Mouse (Mus musculus) hindbrain, embryonic 10.5 days (tissue): ENCODE data around the gene Rpl23. TPM values are rescaled to one million over a fixed set of nuclear protein-coding genes. Genes with fewer than 3 reads are reported as not detected.

ENCODE experiments used
- DNase-seq: peaks from one replicate; pipeline ENCODE4 v3.0.0-alpha.2; 2017; ENCODE audit warnings: low spot score
- H3K27ac ChIP-seq: fragments of 300-500 bp; sonication (generic); 2 replicates; pipeline ENCODE4 v1.5.1; 2016; ENCODE audit warnings: mild to moderate bottlenecking, moderate library complexity
- H3K27me3 ChIP-seq: fragments of 300-500 bp; sonication (generic); 2 replicates; pipeline ENCODE4 v1.6.1; 2016; ENCODE audit warnings: mild to moderate bottlenecking; ENCODE audit not compliant: poor library complexity, insufficient read depth, severe bottlenecking
- H3K36me3 ChIP-seq: fragments of 300-500 bp; sonication (generic); 2 replicates; pipeline ENCODE4 v1.6.1; 2016; ENCODE audit warnings: mild to moderate bottlenecking, moderate library complexity
- H3K4me1 ChIP-seq: fragments of 300-500 bp; sonication (generic); replicated peaks from 2 replicates; pipeline ENCODE4 v1.6.1; 2016; ENCODE audit warnings: mild to moderate bottlenecking
- H3K4me3 ChIP-seq: fragments of 300-500 bp; sonication (generic); 2 replicates; pipeline ENCODE4 v1.5.1; 2016; ENCODE audit warnings: mild to moderate bottlenecking, moderate library complexity
- H3K9me3 ChIP-seq: fragments of 300-500 bp; sonication (generic); 2 replicates; pipeline ENCODE4 v1.6.1; 2016; ENCODE audit warnings: mild to moderate bottlenecking, moderate library complexity
- WGBS: fragments of 180-500 bp; shearing (Covaris S2); methylation state at CpG from one replicate; pipeline ENCODE4 v1.1.7; 2016; 5-methylcytosine and 5-hydroxymethylcytosine counted together
- polyA plus RNA-seq: library from polyadenylated mRNA; unstranded; fragments of >200 nt; fragmentation: Nextera tagmentation; extraction: Ambion mirVana; gene quantifications from 2 replicates; pipeline ENCODE4 v1.2.1, GENCODE M21; 2016

The Rpl23 gene
- polyA plus RNA-seq, result 381 and 439 TPM in 2 replicates

DNA sequence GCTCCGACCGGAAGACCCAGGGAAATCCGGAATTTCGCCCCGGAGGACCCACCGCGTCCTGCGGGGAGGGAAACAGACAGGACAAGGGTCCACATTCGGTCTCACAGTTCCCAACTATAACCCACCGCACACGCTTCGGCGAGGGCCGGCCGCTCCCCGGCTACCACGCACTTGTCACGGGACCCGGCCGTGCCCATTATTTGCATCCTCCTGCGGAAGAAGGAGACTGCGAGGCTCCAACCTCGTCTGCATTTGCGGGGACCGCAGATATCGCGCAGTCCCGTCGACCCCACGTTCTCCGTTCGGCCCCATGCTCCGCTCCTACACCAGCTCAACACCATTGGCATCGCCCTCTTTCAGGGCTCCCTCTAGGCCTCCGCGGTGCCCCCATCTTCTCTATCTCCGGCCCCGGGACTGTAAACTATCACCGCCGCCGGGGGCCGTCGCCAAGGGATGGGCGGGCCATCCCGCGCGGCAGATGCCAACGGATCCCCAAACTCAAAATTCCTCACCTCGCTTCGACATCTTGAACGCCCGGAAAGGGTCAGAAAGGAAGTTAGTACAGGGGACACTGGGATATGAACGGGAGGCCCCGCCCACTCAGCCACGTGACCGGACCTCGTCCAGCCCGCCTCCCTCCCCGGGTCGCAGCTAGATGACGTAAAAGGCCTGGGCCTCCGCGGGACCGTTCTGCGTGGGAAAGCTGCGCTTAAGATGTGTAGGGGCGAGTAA, at the start of gene Rpl23:
Rpl23 (minus strand) TSS at position 606 of the 732 bp plus-strand sequence.
- Histone ChIP-seq H3K27ac (peak within 1 kb of the TSS; percentile 99), H3K9me3 (no peaks in the 10 kb centered on the region), H3K4me3 (peak within 1 kb of the TSS; percentile 99), H3K27me3 (no peaks in the 10 kb centered on the region), H3K4me1 (peaks cover 24% of the 10 kb centered on the region), H3K36me3 (peaks cover 46% of the 10 kb centered on the region)
- DNase-seq, result peak; percentile 98
- under 1% methylated on average over 67 of the region's 67 CpGs for WGBS

DNA sequence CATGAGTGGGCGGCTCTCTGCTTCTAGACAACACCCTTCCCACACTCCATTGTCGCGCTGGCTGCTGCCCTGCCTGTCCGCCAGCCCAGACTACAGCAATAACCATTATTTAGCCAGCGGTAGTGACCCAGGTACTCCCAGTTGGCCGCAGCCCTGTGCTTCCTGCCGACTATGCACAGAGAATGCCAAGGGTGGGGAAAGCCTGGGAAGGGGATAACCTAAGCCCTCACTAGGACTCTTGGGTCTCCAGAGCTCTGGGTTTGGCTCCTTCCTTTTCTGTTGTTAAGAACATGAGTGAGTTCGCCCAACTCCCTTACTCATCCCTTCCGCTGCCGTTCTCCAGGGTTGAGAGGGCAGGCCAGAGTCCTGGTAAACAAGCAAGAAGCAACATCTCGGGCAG, 49.8 kb upstream of the Rpl23 start:
- DNase-seq, result no peak
- Histone ChIP-seq H3K4me3 (no peak overlapping the region), H3K27ac (no peak overlapping the region), H3K27me3 (no peaks in the 10 kb centered on the region), H3K9me3 (no peaks in the 10 kb centered on the region), H3K36me3 (peaks cover 79% of the 10 kb centered on the region), H3K4me1 (no peaks in the 10 kb centered on the region; the same call in 1 of the 2 replicates)
- WGBS, result 85% methylated on average over 11 of the region's 11 CpGs

DNA sequence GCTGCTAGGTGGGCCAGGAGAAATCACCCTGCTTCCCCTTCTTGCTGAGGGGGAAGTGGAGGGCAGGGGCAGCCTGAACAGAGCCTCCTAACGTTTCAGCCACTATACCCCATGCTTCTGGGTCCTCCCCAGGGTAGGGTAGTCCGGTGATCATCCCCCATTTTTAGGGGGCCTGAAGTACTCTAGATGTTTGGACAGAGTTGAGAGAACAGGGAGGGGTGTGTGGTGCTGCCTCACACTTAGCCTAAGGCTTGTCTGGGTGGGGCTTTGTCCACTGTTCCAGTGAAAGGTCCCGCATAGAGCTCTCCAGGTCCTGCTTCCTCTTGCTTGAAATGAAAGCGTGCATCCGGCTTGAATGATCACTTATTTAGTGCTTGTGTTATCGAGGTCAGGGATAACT, 48.3 kb upstream of the Rpl23 start:
- Histone ChIP-seq H3K36me3 (peaks cover 79% of the 10 kb centered on the region), H3K4me3 (no peak overlapping the region), H3K9me3 (no peaks in the 10 kb centered on the region), H3K4me1 (peaks cover 5% of the 10 kb centered on the region; the same call in 1 of the 2 replicates), H3K27me3 (no peaks in the 10 kb centered on the region), H3K27ac (no peak overlapping the region)
- no peak for DNase-seq
- 87% methylated on average over 6 of the region's 6 CpGs for WGBS

DNA sequence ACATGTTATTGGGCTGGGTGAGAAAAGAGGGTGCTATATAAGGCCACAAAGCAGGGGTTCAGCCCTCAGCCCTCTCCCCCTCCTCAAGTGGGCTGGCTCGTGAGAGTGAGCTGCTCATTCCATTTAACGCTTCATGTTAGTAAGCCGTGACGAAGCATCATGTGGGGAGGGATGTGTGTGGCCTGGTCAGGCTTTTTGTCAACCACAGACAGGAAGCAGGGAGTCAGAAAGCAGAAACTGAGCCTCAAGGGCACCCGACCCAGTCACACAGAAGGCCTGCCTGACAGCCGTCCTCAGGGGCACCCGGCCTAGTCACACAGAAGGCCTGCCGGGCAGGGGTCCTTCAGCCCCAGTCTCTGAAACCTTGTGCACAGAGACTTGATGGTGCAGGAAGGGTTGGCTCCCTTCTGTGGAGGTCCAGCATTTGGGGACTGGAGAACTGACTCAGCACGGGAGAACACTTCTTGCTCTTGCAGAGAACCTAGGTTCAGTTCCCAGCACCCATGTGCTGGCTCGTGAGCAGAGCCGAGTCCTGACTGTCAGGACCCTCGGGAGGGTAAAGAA, 47.8 kb upstream of the Rpl23 start:
- 85% methylated on average over 12 of the region's 12 CpGs for WGBS
- peaks cover 10% of the 10 kb centered on the region; the same call in 1 of the 2 replicates for H3K4me1 ChIP-seq
- H3K27ac ChIP-seq, result 0 out of 2 replicates have a peak overlapping the region, but pooled peaks have one; percentile 8
- no peak overlapping the region for H3K4me3 ChIP-seq
- no peaks in the 10 kb centered on the region for H3K9me3 ChIP-seq
- peaks cover 79% of the 10 kb centered on the region for H3K36me3 ChIP-seq
- H3K27me3 ChIP-seq, result no peaks in the 10 kb centered on the region
- no peak for DNase-seq

DNA sequence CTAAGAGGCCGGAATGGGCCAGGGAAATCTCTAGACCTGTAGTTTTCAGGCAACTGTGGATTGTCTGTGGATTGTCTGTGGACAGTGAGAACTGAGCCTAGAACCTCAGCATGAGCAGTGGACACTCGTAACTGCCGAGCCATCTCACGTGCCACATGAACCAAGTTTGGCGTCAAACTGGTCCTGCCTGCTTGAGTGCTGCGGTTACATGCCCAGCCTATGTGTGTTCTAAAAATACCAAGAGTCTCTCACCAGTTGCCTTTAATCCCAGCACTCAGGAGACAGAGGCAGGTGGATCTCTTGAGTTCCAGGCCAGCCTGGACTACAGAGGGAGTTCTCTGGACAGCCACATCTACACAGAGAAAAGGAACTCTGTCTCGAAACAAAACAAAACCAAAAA, 47.1 kb upstream of the Rpl23 start:
- no peak for DNase-seq
- Histone ChIP-seq H3K27me3 (no peaks in the 10 kb centered on the region), H3K9me3 (no peaks in the 10 kb centered on the region), H3K4me1 (peaks cover 14% of the 10 kb centered on the region; the same call in 1 of the 2 replicates), H3K27ac (no peak overlapping the region), H3K4me3 (no peak overlapping the region), H3K36me3 (peaks cover 79% of the 10 kb centered on the region)
- 95% methylated on average over 7 of the region's 7 CpGs for WGBS

GRCm38 (mm10) chr11:97827654-97828053, 45.4 kb upstream of the Rpl23 start:
- DNase-seq, result no peak
- peaks cover 21% of the 10 kb centered on the region for H3K4me1 ChIP-seq
- no peak overlapping the region for H3K4me3 ChIP-seq
- no peaks in the 10 kb centered on the region for H3K27me3 ChIP-seq
- 91% methylated on average over 6 of the region's 6 CpGs for WGBS
- H3K27ac ChIP-seq, result no peak overlapping the region
- H3K9me3 ChIP-seq, result no peaks in the 10 kb centered on the region
- peaks cover 79% of the 10 kb centered on the region for H3K36me3 ChIP-seq

- WGBS, result 84% methylated on average over 7 of the region's 7 CpGs
- no peaks in the 10 kb centered on the region for H3K27me3 ChIP-seq
- no peaks in the 10 kb centered on the region for H3K9me3 ChIP-seq
- no peak overlapping the region for H3K27ac ChIP-seq
- no peak overlapping the region for H3K4me3 ChIP-seq
- H3K36me3 ChIP-seq, result peaks cover 74% of the 10 kb centered on the region
- DNase-seq, result no peak
- peaks cover 26% of the 10 kb centered on the region for H3K4me1 ChIP-seq
Observed at GRCm38 (mm10) chr11:97826414-97826813, 44.2 kb upstream of the Rpl23 start.

DNA sequence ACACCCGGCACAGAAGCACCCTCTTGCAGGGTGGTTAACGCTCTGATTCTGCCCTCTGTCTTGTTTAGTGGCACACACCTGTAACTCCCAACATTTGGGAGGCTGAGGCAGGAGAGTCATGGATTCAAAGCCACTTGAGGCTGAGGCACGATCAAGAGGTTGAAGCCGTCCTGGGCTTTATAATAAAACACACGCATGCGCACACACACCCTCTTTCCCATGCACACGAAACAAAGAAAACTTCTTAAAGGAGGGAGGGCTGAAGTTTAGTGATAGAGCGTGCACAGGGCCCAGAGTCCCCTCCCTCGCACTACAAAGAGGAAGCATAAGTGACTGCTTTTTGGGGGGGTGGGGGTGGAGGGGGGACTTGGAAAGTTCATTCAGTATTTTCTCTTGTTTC, 43.7 kb upstream of the Rpl23 start:
- no peak overlapping the region for H3K27ac ChIP-seq
- peaks cover 77% of the 10 kb centered on the region for H3K36me3 ChIP-seq
- DNase-seq, result no peak
- peaks cover 31% of the 10 kb centered on the region for H3K4me1 ChIP-seq
- H3K9me3 ChIP-seq, result no peaks in the 10 kb centered on the region
- no peak overlapping the region for H3K4me3 ChIP-seq
- 88% methylated on average over 9 of the region's 9 CpGs for WGBS
- no peaks in the 10 kb centered on the region for H3K27me3 ChIP-seq

DNA sequence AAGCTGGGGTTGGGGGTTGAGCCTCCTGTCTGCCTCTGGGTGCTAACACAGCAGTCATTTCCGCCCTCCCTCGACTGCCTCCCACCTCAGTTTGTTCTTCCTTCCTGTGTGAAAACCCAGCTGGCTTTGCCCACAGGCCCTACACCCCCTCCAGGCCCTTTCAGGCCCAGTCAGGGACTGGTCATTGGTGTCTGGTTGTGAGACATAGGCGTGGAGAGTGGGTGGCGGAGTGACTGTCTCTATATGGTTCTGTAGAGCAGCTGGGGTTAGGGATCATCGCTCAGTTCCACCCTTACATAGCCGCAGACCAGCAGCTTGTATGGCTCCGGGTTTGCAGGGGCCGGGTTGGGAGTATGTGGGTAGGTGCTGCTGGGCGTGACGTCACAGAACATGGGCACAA, 43.1 kb upstream of the Rpl23 start:
- peaks cover 37% of the 10 kb centered on the region for H3K4me1 ChIP-seq
- no peak for DNase-seq
- no peaks in the 10 kb centered on the region for H3K27me3 ChIP-seq
- peaks cover 80% of the 10 kb centered on the region for H3K36me3 ChIP-seq
- WGBS, result 91% methylated on average over 10 of the region's 10 CpGs
- no peaks in the 10 kb centered on the region for H3K9me3 ChIP-seq
- H3K27ac ChIP-seq, result no peak overlapping the region
- H3K4me3 ChIP-seq, result no peak overlapping the region

- H3K27me3 ChIP-seq, result no peaks in the 10 kb centered on the region
- H3K4me1 ChIP-seq, result peaks cover 38% of the 10 kb centered on the region
- no peak overlapping the region for H3K27ac ChIP-seq
- H3K4me3 ChIP-seq, result no peak overlapping the region
- no peaks in the 10 kb centered on the region for H3K9me3 ChIP-seq
- H3K36me3 ChIP-seq, result peaks cover 78% of the 10 kb centered on the region
- no peak for DNase-seq
- 92% methylated on average over 6 of the region's 6 CpGs for WGBS
Observed at GRCm38 (mm10) chr11:97824895-97825294, 42.7 kb upstream of the Rpl23 start.

DNA sequence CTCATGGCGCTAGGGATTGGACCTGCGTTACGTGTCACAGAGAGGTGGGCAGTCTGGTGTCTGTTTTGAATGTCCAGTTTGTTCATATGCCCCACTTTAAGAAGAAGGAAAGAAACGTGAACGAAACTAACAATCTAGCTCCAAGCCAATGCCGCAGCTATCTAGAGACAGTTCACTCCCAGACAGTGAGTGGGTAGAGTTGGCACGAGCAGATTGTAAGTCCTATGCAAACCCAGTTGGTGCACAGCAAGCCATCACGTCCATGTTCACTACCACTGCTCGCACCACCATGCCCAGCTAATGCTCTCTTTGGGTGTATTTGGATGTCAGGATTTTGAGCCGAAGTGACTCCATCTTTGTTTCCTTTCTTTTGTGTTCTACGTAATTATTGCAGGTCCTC, 41.9 kb upstream of the Rpl23 start:
- Histone ChIP-seq H3K36me3 (peaks cover 72% of the 10 kb centered on the region), H3K4me3 (no peak overlapping the region), H3K9me3 (no peaks in the 10 kb centered on the region), H3K27ac (no peak overlapping the region), H3K27me3 (no peaks in the 10 kb centered on the region), H3K4me1 (peaks cover 44% of the 10 kb centered on the region)
- no peak for DNase-seq
- 96% methylated on average over 11 of the region's 11 CpGs for WGBS

- Histone ChIP-seq H3K27ac (peak overlapping the region; percentile 6; the same call in 1 of the 2 replicates), H3K9me3 (no peaks in the 10 kb centered on the region), H3K36me3 (peaks cover 66% of the 10 kb centered on the region), H3K4me3 (no peak overlapping the region), H3K4me1 (peaks cover 55% of the 10 kb centered on the region), H3K27me3 (no peaks in the 10 kb centered on the region)
- 68% methylated on average over 20 of the region's 20 CpGs for WGBS
- no peak for DNase-seq
Observed at GRCm38 (mm10) chr11:97822840-97823603, 40.8 kb upstream of the Rpl23 start.
